Mouse (Mus musculus) liver, postnatal 0 days (tissue): Measurements from ENCODE around the gene Nkx2-5. TPM values are rescaled to one million over a fixed set of nuclear protein-coding genes. Genes with fewer than 3 reads are reported as not detected.

Experiments used
- ATAC-seq: fragments of 200-750 bp; cut with Nextera tagmentation; 2 replicates; pipeline ENCODE4 v1.8.0; 2017; ENCODE audit warnings: mild to moderate bottlenecking, moderate library complexity
- DNase-seq: peaks from one replicate; pipeline ENCODE4 v3.0.0-alpha.2; 2016
- H3K27ac ChIP-seq: fragments of 300-500 bp; sonication (generic); 2 replicates; pipeline ENCODE4 v1.5.1; 2014; ENCODE audit warnings: antibody characterized with exemption, moderate library complexity, mild to moderate bottlenecking, low read depth
- H3K27me3 ChIP-seq: fragments of 300-500 bp; sonication (generic); 2 replicates; pipeline ENCODE4 v1.6.1; 2014; ENCODE audit warnings: low read length, control low read depth, mixed read lengths; ENCODE audit not compliant: insufficient read depth
- H3K36me3 ChIP-seq: fragments of 300-500 bp; sonication (generic); replicated peaks from 2 replicates; pipeline ENCODE4 v1.6.1; 2014; ENCODE audit warnings: mild to moderate bottlenecking, control low read depth, low read length, moderate library complexity, mixed read lengths; ENCODE audit not compliant: insufficient read depth
- H3K4me1 ChIP-seq: fragments of 300-500 bp; sonication (generic); 2 replicates; pipeline ENCODE4 v1.6.1; 2014; ENCODE audit warnings: antibody characterized with exemption, mild to moderate bottlenecking, control low read depth; ENCODE audit not compliant: insufficient read depth
- H3K4me2 ChIP-seq: fragments of 300-500 bp; sonication (generic); 2 replicates; pipeline ENCODE4 v1.6.1; 2014; ENCODE audit warnings: low read depth, mild to moderate bottlenecking, low read length, moderate library complexity, mixed read lengths
- H3K4me3 ChIP-seq: fragments of 300-500 bp; sonication (generic); 2 replicates; pipeline ENCODE4 v1.5.1; 2014; ENCODE audit warnings: low read depth, low read length
- H3K9ac ChIP-seq: fragments of 300-500 bp; sonication (generic); replicated peaks from 2 replicates; pipeline ENCODE4 v1.6.1; 2014; ENCODE audit warnings: mild to moderate bottlenecking, moderate library complexity
- H3K9me3 ChIP-seq: fragments of 300-500 bp; sonication (generic); 2 replicates; pipeline ENCODE4 v1.6.1; 2016; ENCODE audit warnings: mild to moderate bottlenecking, control low read depth, low read length, mixed read lengths
- CTCF ChIP-seq: sonication (generic); IDR thresholded peaks from 2 replicates; pipeline ENCODE4 v1.5.1; 2016; ENCODE audit warnings: antibody characterized with exemption, low read depth
- EP300 ChIP-seq: IDR thresholded peaks from 2 replicates; pipeline ENCODE4 v1.6.1; 2016; ENCODE audit warnings: antibody characterized with exemption, low read depth, mild to moderate bottlenecking
- WGBS: fragments of 180-500 bp; shearing (Covaris S2); extraction: QIAGEN DNeasy Blood & Tissue Kit; methylation state at CpG from one replicate; pipeline ENCODE4 v1.1.7; 2014; ENCODE audit not compliant: insufficient replicate concordance; 5-methylcytosine and 5-hydroxymethylcytosine counted together
- polyA plus RNA-seq: library from polyadenylated mRNA; unstranded; fragments of >200 nt; fragmentation: Nextera tagmentation; extraction: Ambion mirVana; gene quantifications from 2 replicates; pipeline ENCODE4 v1.2.1, GENCODE M21; 2015

Gene Nkx2-5
- polyA plus RNA-seq, 1 experiment from 2014 or later: not detected

DNA sequence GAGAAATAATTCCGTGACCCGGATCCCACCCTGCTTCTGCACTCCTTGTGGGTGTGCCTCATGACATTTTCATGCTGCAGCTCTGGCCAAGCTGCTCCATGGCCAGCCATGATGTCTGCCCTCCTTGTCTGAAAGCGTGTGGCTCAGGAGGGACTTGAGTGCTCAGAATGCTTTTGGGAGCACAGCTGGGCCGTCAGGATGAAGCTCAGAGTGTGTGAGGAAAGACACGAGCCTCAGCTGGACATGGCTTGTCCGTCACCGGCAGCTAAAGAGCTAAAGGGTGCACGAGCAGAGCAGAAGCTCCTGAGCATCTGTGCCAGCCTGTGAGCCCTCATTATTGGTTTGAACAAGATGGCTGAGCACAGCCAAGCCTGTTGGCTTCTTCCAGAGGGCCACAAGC is 28.7 kb upstream of the Nkx2-5 start:
- TF ChIP-seq CTCF (no peak), EP300 (no peak)
- H3K27ac ChIP-seq: no peak overlapping the region
- WGBS: 80% methylated on average over 8 of the region's 8 CpGs
- H3K9ac ChIP-seq: no peak overlapping the region
- H3K4me2 ChIP-seq: no peak overlapping the region
- no peak for DNase-seq
- no peak for ATAC-seq
- no peaks in the 10 kb centered on the region for H3K36me3 ChIP-seq
- H3K4me1 ChIP-seq: no peaks in the 10 kb centered on the region
- H3K9me3 ChIP-seq: no peaks in the 10 kb centered on the region
- H3K4me3 ChIP-seq: no peak overlapping the region
- H3K27me3 ChIP-seq: no peaks in the 10 kb centered on the region

DNA sequence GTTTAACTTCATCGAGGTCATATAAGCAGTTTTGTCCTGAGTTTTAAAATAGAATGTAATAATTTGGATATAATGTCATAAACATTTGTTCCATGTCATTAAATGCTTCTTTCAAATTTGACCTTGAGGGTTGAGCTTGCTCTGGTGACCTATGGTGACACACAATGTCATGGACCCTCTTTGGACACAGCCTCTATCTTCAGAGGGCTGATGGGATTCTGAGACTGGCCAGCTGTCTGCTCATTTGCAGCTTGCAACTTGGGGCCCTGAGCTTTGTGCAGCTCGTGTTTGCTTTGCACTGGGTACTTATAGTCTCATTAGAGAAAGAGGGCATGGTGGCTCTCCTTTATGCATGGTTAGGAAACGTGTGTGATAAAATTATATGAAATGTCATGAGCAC is 28.1 kb upstream of the Nkx2-5 start:
- Histone ChIP-seq H3K4me3 (no peak overlapping the region), H3K27ac (no peak overlapping the region), H3K4me1 (no peaks in the 10 kb centered on the region), H3K9ac (no peak overlapping the region), H3K9me3 (no peaks in the 10 kb centered on the region), H3K4me2 (no peak overlapping the region), H3K36me3 (no peaks in the 10 kb centered on the region), H3K27me3 (no peaks in the 10 kb centered on the region)
- DNase-seq: no peak
- WGBS: 71% methylated on average over 3 of the region's 3 CpGs
- TF ChIP-seq EP300 (no peak), CTCF (no peak)
- ATAC-seq: no peak

DNA sequence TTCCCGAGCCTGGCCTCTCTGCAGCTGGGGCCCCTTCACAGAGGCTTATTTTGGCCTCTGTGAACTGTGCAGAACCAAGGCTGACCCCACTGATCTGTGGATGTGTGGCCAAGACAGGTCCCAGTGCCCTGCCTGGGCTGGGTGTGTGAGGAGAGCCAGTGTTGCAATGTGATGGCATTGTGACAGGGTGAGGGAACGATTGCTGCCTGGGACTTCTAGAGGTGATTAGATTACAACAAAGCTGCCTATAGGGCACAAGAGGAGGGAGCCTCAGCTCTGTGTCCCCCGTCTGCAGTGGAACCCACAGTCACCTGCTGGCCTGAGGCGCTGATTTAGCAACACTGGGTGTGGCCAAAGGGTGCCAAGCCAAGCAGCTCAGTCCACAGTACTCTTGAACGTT is 23.9 kb upstream of the Nkx2-5 start:
- Histone ChIP-seq H3K4me2 (no peak overlapping the region), H3K36me3 (no peaks in the 10 kb centered on the region), H3K9me3 (no peaks in the 10 kb centered on the region), H3K4me3 (no peak overlapping the region), H3K9ac (no peak overlapping the region), H3K27me3 (0 out of 2 replicates have a peak, but pooled peaks cover 2% of the 10 kb centered on the region), H3K4me1 (peaks cover 4% of the 10 kb centered on the region; the same call in 1 of the 2 replicates), H3K27ac (no peak overlapping the region)
- WGBS: 24% methylated on average over 5 of the region's 5 CpGs
- peak; percentile 78 for ATAC-seq
- DNase-seq: peak; percentile 39
- TF ChIP-seq CTCF (no peak), EP300 (no peak)

GRCm38 (mm10) chr17:26865156-26865555 is 20.3 kb upstream of the Nkx2-5 start:
- TF ChIP-seq EP300: no peak
- no peak for TF ChIP-seq CTCF
- Histone ChIP-seq H3K27me3 (peaks cover 17% of the 10 kb centered on the region; the same call in 1 of the 2 replicates), H3K36me3 (no peaks in the 10 kb centered on the region), H3K4me2 (no peak overlapping the region), H3K4me1 (peaks cover 4% of the 10 kb centered on the region; the same call in 1 of the 2 replicates), H3K9me3 (no peaks in the 10 kb centered on the region), H3K4me3 (no peak overlapping the region), H3K27ac (no peak overlapping the region), H3K9ac (no peak overlapping the region)
- ATAC-seq (no peak), DNase-seq (no peak)
- 60% methylated on average over 6 of the region's 6 CpGs for WGBS

DNA sequence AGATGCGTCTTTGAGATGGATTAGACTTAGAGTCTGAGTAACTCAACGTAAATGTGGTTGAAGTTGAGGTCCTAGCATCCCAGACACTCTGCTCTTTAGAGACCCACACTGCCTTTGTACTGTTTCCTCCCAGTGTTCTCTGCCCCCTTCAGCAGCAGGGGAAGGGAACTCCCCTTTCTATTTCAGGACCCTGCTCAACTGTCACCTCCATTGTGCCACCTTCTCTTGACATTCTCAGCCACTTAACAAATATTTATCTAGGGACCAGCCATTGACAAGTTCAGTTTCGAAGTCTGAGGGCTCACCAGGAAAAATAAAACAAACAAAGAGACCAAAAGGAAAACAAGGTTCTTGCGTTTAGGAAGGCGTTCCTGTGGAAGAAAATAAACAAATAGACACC is 19.5 kb upstream of the Nkx2-5 start:
- no peak overlapping the region for H3K27ac ChIP-seq
- TF ChIP-seq EP300 (no peak), CTCF (no peak)
- H3K4me3 ChIP-seq: no peak overlapping the region
- WGBS: 30% methylated on average over 5 of the region's 5 CpGs
- no peak overlapping the region for H3K9ac ChIP-seq
- H3K4me1 ChIP-seq: peaks cover 4% of the 10 kb centered on the region; the same call in 1 of the 2 replicates
- no peak for DNase-seq
- no peaks in the 10 kb centered on the region for H3K9me3 ChIP-seq
- H3K4me2 ChIP-seq: no peak overlapping the region
- no peak for ATAC-seq
- peaks cover 24% of the 10 kb centered on the region; the same call in 1 of the 2 replicates for H3K27me3 ChIP-seq
- no peaks in the 10 kb centered on the region for H3K36me3 ChIP-seq

- Histone ChIP-seq H3K9ac (no peak overlapping the region), H3K4me2 (no peak overlapping the region), H3K4me1 (peaks cover 4% of the 10 kb centered on the region; the same call in 1 of the 2 replicates), H3K27me3 (peaks cover 41% of the 10 kb centered on the region), H3K27ac (no peak overlapping the region), H3K9me3 (no peaks in the 10 kb centered on the region), H3K4me3 (no peak overlapping the region), H3K36me3 (no peaks in the 10 kb centered on the region)
- ATAC-seq: no peak
- no peak for DNase-seq
- no peak for TF ChIP-seq CTCF
- 50% methylated on average over 4 of the region's 4 CpGs for WGBS
Observed at GRCm38 (mm10) chr17:26861793-26862192, 17.0 kb upstream of the Nkx2-5 start.

- DNase-seq: no peak
- no peak for ATAC-seq
- Histone ChIP-seq H3K27me3 (peaks cover 45% of the 10 kb centered on the region), H3K9me3 (no peaks in the 10 kb centered on the region), H3K4me3 (no peak overlapping the region), H3K9ac (no peak overlapping the region), H3K4me2 (no peak overlapping the region), H3K36me3 (no peaks in the 10 kb centered on the region), H3K27ac (no peak overlapping the region), H3K4me1 (peaks cover 4% of the 10 kb centered on the region; the same call in 1 of the 2 replicates)
- 18% methylated on average over 6 of the region's 6 CpGs for whole genome bisulfite sequencing
- TF ChIP-seq CTCF: no peak
- TF ChIP-seq EP300: no peak
Observed at GRCm38 (mm10) chr17:26861383-26861782, 16.6 kb upstream of the Nkx2-5 start.
